Mouse (Mus musculus) adrenal gland (tissue): ENCODE results near the gene Prrt3.

ENCODE experiments used
- intact Hi-C: fragments of 180-260 bp; cut with DNase I; formaldehyde crosslinking; loops from one replicate; pipeline ENCODE4 v1.15.1; 2025
- microRNA-seq, 2 experiments: library from miRNA; unstranded; fragments of <30 nt; microRNA quantifications; one replicate each; pipeline ENCODE4; 2019

Prrt3 gene

GRCm38 (mm10) chr6:113451839-113452238, 49.9 kb downstream of the Prrt3 start:
- intact Hi-C loops: no loop called here

GRCm38 (mm10) chr6:113447639-113448038, 54.1 kb downstream of the Prrt3 start:
- intact Hi-C loops: no loop called here

- intact Hi-C loops: no loop called here
Observed at GRCm38 (mm10) chr6:113444207-113444965, 57.3 kb downstream of the Prrt3 start.

Small RNAs within 50 kb of the gene (microRNA-seq; reads per million reads assigned to microRNA genes)
- 0 reads per million in 2 experiments for gene Gm23365
